Mouse (Mus musculus) MEL (cell line): ENCODE results near the gene Unc119. TPM values are rescaled to one million over a fixed set of nuclear protein-coding genes. Genes with fewer than 3 reads are reported as not detected.

Experiments
- DNase-seq: peaks from one replicate; pipeline ENCODE4 v3.0.0; 2011; ENCODE audit warnings: low read depth, low spot score
- H3K27ac ChIP-seq: 2 replicates; pipeline ENCODE4 v1.5.1; 2012; ENCODE audit warnings: low read depth, mild to moderate bottlenecking, control low read depth, low read length, moderate library complexity; ENCODE audit not compliant: control insufficient read depth
- H3K27me3 ChIP-seq, 2 experiments: fragments of 150-350 bp in 1 of 2; sonication (generic) in 1 of 2; 2 replicates each; pipeline ENCODE4 v1.6.1; 2012; ENCODE audit warnings: low read length in 2 of 2, mild to moderate bottlenecking in 2 of 2, improper control_type of control experiment in 1 of 2, moderate library complexity in 1 of 2; ENCODE audit not compliant: insufficient read depth in 2 of 2, control insufficient read depth in 1 of 2
- H3K36me3 ChIP-seq, 2 experiments: 2 replicates each; pipeline ENCODE4 v1.6.1; 2012 to 2014; ENCODE audit warnings: low read length in 2 of 2, improper control_type of control experiment in 1 of 2, inconsistent platforms in 1 of 2, mild to moderate bottlenecking in 1 of 2; ENCODE audit not compliant: insufficient read depth in 2 of 2, control insufficient read depth in 1 of 2
- H3K4me1 ChIP-seq, 2 experiments: fragments of 150-350 bp in 1 of 2; sonication (generic) in 1 of 2; 2 replicates each; pipeline ENCODE4 v1.6.1; 2012; ENCODE audit warnings: low read length in 2 of 2, improper control_type of control experiment in 1 of 2, mild to moderate bottlenecking in 1 of 2; ENCODE audit not compliant: insufficient read depth in 2 of 2, control insufficient read depth in 1 of 2
- H3K4me3 ChIP-seq, 2 experiments: fragments of 150-350 bp in 1 of 2; sonication (generic) in 1 of 2; 2 replicates each; pipeline ENCODE4 v1.5.1; 2012; ENCODE audit warnings: low read depth in 2 of 2, low read length in 2 of 2, mild to moderate bottlenecking in 2 of 2, moderate library complexity in 2 of 2, control low read depth in 1 of 2, improper control_type of control experiment in 1 of 2; ENCODE audit not compliant: control insufficient read depth in 1 of 2, insufficient read depth in 1 of 2
- H3K79me2 ChIP-seq: 2 replicates; pipeline ENCODE4 v1.6.1; 2012; ENCODE audit warnings: mild to moderate bottlenecking, low read length, moderate library complexity; ENCODE audit not compliant: control insufficient read depth, poor library complexity, insufficient read depth
- H3K9ac ChIP-seq: 2 replicates; pipeline ENCODE4 v1.6.1; 2012; ENCODE audit warnings: low read depth, mild to moderate bottlenecking, control low read depth, low read length, moderate library complexity; ENCODE audit not compliant: control insufficient read depth, poor library complexity, severe bottlenecking
- H3K9me3 ChIP-seq: fragments of 150-350 bp; sonication (generic); replicated peaks from 2 replicates; pipeline ENCODE4 v1.6.1; 2012; ENCODE audit warnings: mild to moderate bottlenecking, low read length, improper control_type of control experiment, moderate library complexity; ENCODE audit not compliant: insufficient read depth
- BHLHE40 ChIP-seq: IDR thresholded peaks from 2 replicates; pipeline ENCODE4 v1.6.1; 2012; ENCODE audit warnings: low read depth, mild to moderate bottlenecking, inconsistent platforms, low read length, improper control_type of control experiment, borderline replicate concordance
- CHD1 ChIP-seq: IDR thresholded peaks from 2 replicates; pipeline ENCODE4 v1.6.1; 2012; ENCODE audit warnings: low read depth, mild to moderate bottlenecking, inconsistent platforms, low read length, improper control_type of control experiment
- CHD2 ChIP-seq: IDR thresholded peaks from 2 replicates; pipeline ENCODE4 v1.6.1; 2011; ENCODE audit warnings: low read length, improper control_type of control experiment
- E2F4 ChIP-seq: IDR thresholded peaks from 2 replicates; pipeline ENCODE4 v1.6.1; 2011; ENCODE audit warnings: low read depth, low read length, improper control_type of control experiment, borderline replicate concordance
- ELF1 ChIP-seq: IDR thresholded peaks from 2 replicates; pipeline ENCODE4 v1.6.1; 2014; ENCODE audit warnings: low read depth, mild to moderate bottlenecking, inconsistent platforms, low read length, improper control_type of control experiment, moderate library complexity
- EP300 ChIP-seq, 2 experiments: IDR thresholded peaks; 2 replicates each; pipeline ENCODE4 v1.6.1; 2011; ENCODE audit warnings: improper control_type of control experiment in 2 of 2, low read length in 2 of 2, low read depth in 1 of 2, mild to moderate bottlenecking in 1 of 2
- ETS1 ChIP-seq: IDR thresholded peaks from 2 replicates; pipeline ENCODE4 v1.6.1; 2012; ENCODE audit warnings: low read depth, mild to moderate bottlenecking, inconsistent platforms, low read length, improper control_type of control experiment, moderate library complexity
- GABPA ChIP-seq: IDR thresholded peaks from 2 replicates; pipeline ENCODE4 v1.6.1; 2012; ENCODE audit warnings: low read depth, mild to moderate bottlenecking, inconsistent platforms, low read length, improper control_type of control experiment, moderate library complexity
- JUND ChIP-seq: IDR thresholded peaks from 2 replicates; pipeline ENCODE4 v1.6.1; 2011; ENCODE audit warnings: low read depth, mild to moderate bottlenecking, improper control_type of control experiment, low read length
- KAT2A ChIP-seq: conservative IDR thresholded peaks from 2 replicates; pipeline ENCODE4 v1.6.1; 2012; ENCODE audit warnings: low read depth, low read length, improper control_type of control experiment, inconsistent platforms
- MAZ ChIP-seq: IDR thresholded peaks from 2 replicates; pipeline ENCODE4 v1.6.1; 2012; ENCODE audit warnings: low read depth, mild to moderate bottlenecking, inconsistent platforms, low read length, improper control_type of control experiment
- MXI1 ChIP-seq: IDR thresholded peaks from 2 replicates; pipeline ENCODE4 v1.6.1; 2011; ENCODE audit warnings: mild to moderate bottlenecking, low read depth, low read length, improper control_type of control experiment
- MYB ChIP-seq: IDR thresholded peaks from 2 replicates; pipeline ENCODE4 v1.6.1; 2011; ENCODE audit warnings: mild to moderate bottlenecking, low read depth, low read length, improper control_type of control experiment
- MYC ChIP-seq: IDR thresholded peaks from 2 replicates; pipeline ENCODE4 v1.6.1; 2011; ENCODE audit warnings: low read depth, mild to moderate bottlenecking, low read length, improper control_type of control experiment, moderate library complexity
- NELFE ChIP-seq: IDR thresholded peaks from 2 replicates; pipeline ENCODE4 v1.6.1; 2011; ENCODE audit warnings: low read depth, low read length, improper control_type of control experiment
- NRF1 ChIP-seq: IDR thresholded peaks from 2 replicates; pipeline ENCODE4 v1.6.1; 2014; ENCODE audit warnings: low read depth, mild to moderate bottlenecking, inconsistent platforms, low read length, improper control_type of control experiment, moderate library complexity; ENCODE audit not compliant: poor library complexity, insufficient read depth, severe bottlenecking
- POLR2AphosphoS2 ChIP-seq: IDR thresholded peaks from 2 replicates; pipeline ENCODE4 v1.6.1; 2011; ENCODE audit warnings: low read length, improper control_type of control experiment
- POLR2AphosphoS5 ChIP-seq: IDR thresholded peaks from 2 replicates; pipeline ENCODE4 v1.6.1; 2012; ENCODE audit warnings: low read depth, borderline replicate concordance, mild to moderate bottlenecking, inconsistent platforms, low read length, moderate library complexity, mixed read lengths
- RCOR1 ChIP-seq: IDR thresholded peaks from 2 replicates; pipeline ENCODE4 v1.6.1; 2012; ENCODE audit warnings: low read depth, mild to moderate bottlenecking, inconsistent platforms, low read length, improper control_type of control experiment
- SIN3A ChIP-seq: IDR thresholded peaks from 2 replicates; pipeline ENCODE4 v1.6.1; 2012; ENCODE audit warnings: low read length, improper control_type of control experiment, inconsistent platforms
- SMC3 ChIP-seq: IDR thresholded peaks from 2 replicates; pipeline ENCODE4 v1.6.1; 2011; ENCODE audit warnings: low read depth, low read length, improper control_type of control experiment
- TAL1 ChIP-seq: IDR thresholded peaks from 2 replicates; pipeline ENCODE4 v1.6.1; 2012; ENCODE audit warnings: mild to moderate bottlenecking, inconsistent platforms, low read length, moderate library complexity, mixed read lengths
- TBP ChIP-seq: IDR thresholded peaks from 2 replicates; pipeline ENCODE4 v1.8.0; 2011; ENCODE audit warnings: low read depth, low read length, improper control_type of control experiment
- TCF12 ChIP-seq: IDR thresholded peaks from 2 replicates; pipeline ENCODE4 v1.6.1; 2014; ENCODE audit warnings: low read depth, mild to moderate bottlenecking, inconsistent platforms, low read length, improper control_type of control experiment, moderate library complexity
- UBTF ChIP-seq: IDR thresholded peaks from 2 replicates; pipeline ENCODE4 v1.6.1; 2012; ENCODE audit warnings: low read depth, mild to moderate bottlenecking, inconsistent platforms, low read length, improper control_type of control experiment, moderate library complexity, borderline replicate concordance; ENCODE audit not compliant: insufficient read depth
- USF1 ChIP-seq: IDR thresholded peaks from 2 replicates; pipeline ENCODE4 v1.6.1; 2014; ENCODE audit warnings: low read depth, mild to moderate bottlenecking, inconsistent platforms, low read length, improper control_type of control experiment, moderate library complexity
- USF2 ChIP-seq, 2 experiments: IDR thresholded peaks; 2 replicates each; pipeline ENCODE4 v1.6.1; 2011 to 2012; ENCODE audit warnings: improper control_type of control experiment in 2 of 2, low read length in 2 of 2, borderline replicate concordance in 1 of 2, inconsistent platforms in 1 of 2, low read depth in 1 of 2, mild to moderate bottlenecking in 1 of 2; ENCODE audit not compliant: insufficient read depth in 1 of 2
- ZC3H11A ChIP-seq: IDR thresholded peaks from 2 replicates; pipeline ENCODE4 v1.6.1; 2012; ENCODE audit warnings: low read depth, mild to moderate bottlenecking, inconsistent platforms, low read length, improper control_type of control experiment
- ZKSCAN1 ChIP-seq: IDR thresholded peaks from 2 replicates; pipeline ENCODE4 v1.6.1; 2012; ENCODE audit warnings: low read depth, mild to moderate bottlenecking, inconsistent platforms, low read length, improper control_type of control experiment, moderate library complexity
- ZMIZ1 ChIP-seq: IDR thresholded peaks from 2 replicates; pipeline ENCODE4 v1.6.1; 2012; ENCODE audit warnings: low read depth, mild to moderate bottlenecking, inconsistent platforms, low read length, improper control_type of control experiment, moderate library complexity
- polyA plus RNA-seq, 2 experiments: library from polyadenylated mRNA; stranded (reverse) in 1 of 2; unstranded in 1 of 2; fragments of >175 nt in 1 of 2; fragments of >200 nt in 1 of 2; gene quantifications; 2 replicates each; pipeline versions ENCODE4 v1.2.1 to v1.2.4; 2012; ENCODE audit warnings: low replicate concordance in 2 of 2, low read depth in 1 of 2; ENCODE audit not compliant: insufficient read length in 2 of 2, insufficient read depth in 1 of 2, missing spikeins in 1 of 2
- total RNA-seq: library from RNA; depleted of rRNA; stranded (reverse); fragments of 300-350 nt; gene quantifications from 2 replicates; pipeline ENCODE4 v1.2.3, GENCODE M21; 2012

The Unc119 gene
- total and polyA plus RNA-seq, 3 experiments, result 61.7 to 140 TPM; not detected in 1

GRCm38 (mm10) chr11:78341702-78342101 lies 1.6 kb upstream of the Unc119 start:
- TF ChIP-seq KAT2A (no peak), TCF12 (no peak), JUND (no peak), EP300 (IDR thresholded peaks at IDR 0.05; ENCODE audit: low read depth in 1 of 2, low read length in 2 of 2) (no peak), TAL1 (no peak), ZKSCAN1 (no peak), E2F4 (no peak), ZC3H11A (no peak), CHD1 (no peak), TBP (no peak)
- DNase-seq, result no peak
- H3K27me3 ChIP-seq, result no peaks in the 10 kb centered on the region
- H3K36me3 ChIP-seq, result peaks cover 0 to 21% of the 10 kb centered on the region in 2 experiments; a peak in 2 of 4 replicates
- H3K27ac ChIP-seq, result no peak overlapping the region
- H3K79me2 ChIP-seq, result peaks cover 7% of the 10 kb centered on the region
- H3K4me1 ChIP-seq, result peaks cover 13 to 22% of the 10 kb centered on the region in 2 experiments
- no peak overlapping the region for H3K4me3 ChIP-seq
- no peaks in the 10 kb centered on the region for H3K9me3 ChIP-seq
- H3K9ac ChIP-seq, result no peak overlapping the region

- Histone ChIP-seq H3K9ac (peak overlapping the region; percentile 82), H3K27ac (peak overlapping the region; percentile 56), H3K9me3 (no peaks in the 10 kb centered on the region), H3K36me3 (peaks cover 0 to 21% of the 10 kb centered on the region in 2 experiments; a peak in 2 of 4 replicates), H3K79me2 (peaks cover 9% of the 10 kb centered on the region), H3K4me3 (peak overlapping the region; percentile 55 to 96), H3K27me3 (no peaks in the 10 kb centered on the region), H3K4me1 (peaks cover 13 to 25% of the 10 kb centered on the region in 2 experiments)
- DNase-seq, result peak; percentile 90
- TF ChIP-seq UBTF (0 out of 2 replicates have a peak, but pooled peaks have one; percentile 59), POLR2AphosphoS5 (no peak), CHD1 (peak; percentile 90; the same call in 1 of the 2 replicates), ETS1 (peak; percentile 70), SMC3 (no peak), MAZ (0 out of 2 replicates have a peak, but pooled peaks have one; percentile 18), MXI1 (peak; percentile 98), CHD2 (no peak), ZC3H11A (no peak), POLR2AphosphoS2 (no peak), BHLHE40 (no peak), USF1 (no peak), TAL1 (peak; percentile 77), SIN3A (peak; percentile 92), ELF1 (no peak), MYB (no peak), TCF12 (peak; percentile 81), MYC (peak; percentile 78; the same call in 1 of the 2 replicates), GABPA (no peak), ZMIZ1 (no peak; the same call in 1 of the 2 replicates), USF2 (IDR thresholded peaks at IDR 0.05; ENCODE audit: borderline replicate concordance in 1 of 2, insufficient read depth in 1 of 2, low read depth in 1 of 2, low read length in 2 of 2) (no peak), EP300 (IDR thresholded peaks at IDR 0.05; ENCODE audit: low read depth in 1 of 2, low read length in 2 of 2) (peak; percentile 67 to 76), TBP (peak; percentile 90), JUND (no peak), RCOR1 (peak; percentile 57), NELFE (no peak), NRF1 (no peak)
Observed at GRCm38 (mm10) chr11:78344328-78344889, 1.1 kb downstream of the Unc119 start.
